Mouse (Mus musculus): ENCODE data around the gene Kpna4.

Kpna4 gene

GRCm38 (mm10) chr3:69126509-69127345 is at the start of gene Kpna4:
TSS of gene Kpna4 (minus strand) at chr3:69127113.
- peak; percentile 93 for DNase-seq

GRCm38 (mm10) chr3:69175229-69175628 is 48.3 kb upstream of the Kpna4 start:
- no peak for DNase-seq

GRCm38 (mm10) chr3:69171123-69171522 is 44.2 kb upstream of the Kpna4 start:
- DNase-seq, result no peak

- DNase-seq, result no peak
Observed at GRCm38 (mm10) chr3:69169796-69170195, 42.9 kb upstream of the Kpna4 start.

GRCm38 (mm10) chr3:69168724-69169123 is 41.8 kb upstream of the Kpna4 start:
- no peak for DNase-seq

- no peak for DNase-seq
Observed at GRCm38 (mm10) chr3:69163057-69163456, 36.1 kb upstream of the Kpna4 start.

GRCm38 (mm10) chr3:69160429-69160828 is 33.5 kb upstream of the Kpna4 start:
- DNase-seq, result no peak

GRCm38 (mm10) chr3:69159501-69159900 is 32.6 kb upstream of the Kpna4 start:
- no peak for DNase-seq

- no peak for DNase-seq
Observed at GRCm38 (mm10) chr3:69157886-69158285, 31.0 kb upstream of the Kpna4 start.

- peak; percentile 21 for DNase-seq
Observed at GRCm38 (mm10) chr3:69156484-69156883, 29.6 kb upstream of the Kpna4 start.

- no peak for DNase-seq
Observed at GRCm38 (mm10) chr3:69154691-69155090, 27.8 kb upstream of the Kpna4 start.

GRCm38 (mm10) chr3:69150921-69151320 is 24.0 kb upstream of the Kpna4 start:
- DNase-seq, result no peak

- DNase-seq, result no peak
Observed at GRCm38 (mm10) chr3:69142372-69142994, 15.6 kb upstream of the Kpna4 start.

GRCm38 (mm10) chr3:69140851-69141250 is 13.9 kb upstream of the Kpna4 start:
- DNase-seq, result no peak

GRCm38 (mm10) chr3:69136059-69136458 is 9.1 kb upstream of the Kpna4 start:
- no peak for DNase-seq

- DNase-seq, result no peak
Observed at GRCm38 (mm10) chr3:69130973-69131372, 4.1 kb upstream of the Kpna4 start.

GRCm38 (mm10) chr3:69127693-69128092 is 780 bp upstream of the Kpna4 start:
- no peak for DNase-seq

GRCm38 (mm10) chr3:69127346-69127678 is 399 bp upstream of the Kpna4 start:
- DNase-seq, result no peak

GRCm38 (mm10) chr3:69125891-69126508 is 913 bp downstream of the Kpna4 start:
- peak; percentile 34 for DNase-seq

- DNase-seq, result no peak
Observed at GRCm38 (mm10) chr3:69125461-69125860, 1.5 kb downstream of the Kpna4 start.

GRCm38 (mm10) chr3:69118827-69119226 is 8.1 kb downstream of the Kpna4 start:
- DNase-seq, result no peak

GRCm38 (mm10) chr3:69114760-69115159 is 12.2 kb downstream of the Kpna4 start:
- no peak for DNase-seq

GRCm38 (mm10) chr3:69113956-69114355 is 13.0 kb downstream of the Kpna4 start:
- DNase-seq, result no peak

GRCm38 (mm10) chr3:69109079-69109478 is 17.8 kb downstream of the Kpna4 start:
- no peak for DNase-seq

Measured in lung, postnatal 14 days (tissue).